Mouse (Mus musculus) right cerebral cortex, postnatal 4 days (tissue): ENCODE measurements around the gene Herc2.

ENCODE experiments used
- DNase-seq: peaks from one replicate; pipeline ENCODE4 v3.0.0-alpha.2; 2022

Herc2 gene

GRCm38 (mm10) chr7:56071724-56072123, 21.7 kb downstream of the Herc2 start:
- DNase-seq: no peak

- no peak for DNase-seq
These were observed 33.0 kb downstream of the Herc2 start for GRCm38 (mm10) chr7:56083034-56083433.

GRCm38 (mm10) chr7:56089097-56089496, 39.1 kb downstream of the Herc2 start:
- DNase-seq: no peak

GRCm38 (mm10) chr7:56091445-56091844, 41.4 kb downstream of the Herc2 start:
- DNase-seq: no peak

- DNase-seq: no peak
These were observed 52.4 kb downstream of the Herc2 start for GRCm38 (mm10) chr7:56102293-56102847.

GRCm38 (mm10) chr7:56112999-56113398, 63.0 kb downstream of the Herc2 start:
- no peak for DNase-seq

GRCm38 (mm10) chr7:56114148-56114547, 64.2 kb downstream of the Herc2 start:
- DNase-seq: no peak

GRCm38 (mm10) chr7:56120968-56121367, 71.0 kb downstream of the Herc2 start:
- no peak for DNase-seq

GRCm38 (mm10) chr7:56121425-56121824, 71.4 kb downstream of the Herc2 start:
- no peak for DNase-seq

GRCm38 (mm10) chr7:56128080-56128479, 78.1 kb downstream of the Herc2 start:
- no peak for DNase-seq

GRCm38 (mm10) chr7:56129577-56129976, 79.6 kb downstream of the Herc2 start:
- DNase-seq: no peak

GRCm38 (mm10) chr7:56131548-56131947, 81.6 kb downstream of the Herc2 start:
- no peak for DNase-seq

GRCm38 (mm10) chr7:56138706-56139105, 88.7 kb downstream of the Herc2 start:
- DNase-seq: no peak

- DNase-seq: no peak
These were observed 96.4 kb downstream of the Herc2 start for GRCm38 (mm10) chr7:56146424-56146823.

GRCm38 (mm10) chr7:56148925-56149324, 98.9 kb downstream of the Herc2 start:
- no peak for DNase-seq

- no peak for DNase-seq
These were observed 102.1 kb downstream of the Herc2 start for GRCm38 (mm10) chr7:56151885-56152676.

- no peak for DNase-seq
These were observed 103.2 kb downstream of the Herc2 start for GRCm38 (mm10) chr7:56153161-56153560.

- DNase-seq: no peak
These were observed 103.6 kb downstream of the Herc2 start for GRCm38 (mm10) chr7:56153625-56154024.

GRCm38 (mm10) chr7:56163316-56163715, 113.3 kb downstream of the Herc2 start:
- DNase-seq: no peak

- DNase-seq: no peak
These were observed 118.7 kb downstream of the Herc2 start for GRCm38 (mm10) chr7:56168713-56169112.

GRCm38 (mm10) chr7:56177371-56177770, 127.4 kb downstream of the Herc2 start:
- DNase-seq: no peak

- DNase-seq: no peak
These were observed 141.0 kb downstream of the Herc2 start for GRCm38 (mm10) chr7:56191041-56191440.

GRCm38 (mm10) chr7:56191661-56192060, 141.7 kb downstream of the Herc2 start:
- DNase-seq: no peak

- no peak for DNase-seq
These were observed 151.7 kb downstream of the Herc2 start for GRCm38 (mm10) chr7:56201483-56202218.
